Mouse (Mus musculus) spleen, embryonic (tissue): ENCODE data around the gene Try10.
"Not testable (repeated sequence)": the region's sequence is repeated elsewhere in the genome, so short reads cannot be mapped to it uniquely, and the experiment has no call there.

Source experiments
- CTCF ChIA-PET: fragments of 350-600 bp; sonication (Branson Sonifier 250); formaldehyde crosslinking; loops from one replicate; lab custom pipeline; 2022; lab: Charles Lee

Try10 gene

DNA sequence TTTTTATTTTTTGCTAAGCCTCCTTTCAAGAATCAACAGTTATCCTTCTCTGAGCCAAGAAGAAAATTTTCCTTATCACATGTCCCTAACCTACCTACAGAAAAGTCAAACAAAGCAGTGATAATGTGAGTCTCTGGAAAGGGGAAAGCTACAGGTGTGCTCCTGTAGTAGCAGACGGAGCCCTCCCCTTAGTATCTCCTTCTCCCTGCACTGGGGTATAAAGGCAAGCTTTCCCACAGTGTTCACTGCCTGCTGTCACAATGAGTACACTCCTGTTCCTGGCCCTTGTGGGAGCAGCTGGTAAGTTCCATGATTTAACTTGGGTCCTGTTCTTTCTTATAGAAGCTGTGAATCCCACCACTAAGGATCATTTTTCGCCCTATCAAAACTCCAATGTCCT lies at the start of gene Try10:
Gene Try10, plus strand, starts transcription at position 174 of the 400 bp plus-strand sequence.
- CTCF ChIA-PET, result no interaction called here

DNA sequence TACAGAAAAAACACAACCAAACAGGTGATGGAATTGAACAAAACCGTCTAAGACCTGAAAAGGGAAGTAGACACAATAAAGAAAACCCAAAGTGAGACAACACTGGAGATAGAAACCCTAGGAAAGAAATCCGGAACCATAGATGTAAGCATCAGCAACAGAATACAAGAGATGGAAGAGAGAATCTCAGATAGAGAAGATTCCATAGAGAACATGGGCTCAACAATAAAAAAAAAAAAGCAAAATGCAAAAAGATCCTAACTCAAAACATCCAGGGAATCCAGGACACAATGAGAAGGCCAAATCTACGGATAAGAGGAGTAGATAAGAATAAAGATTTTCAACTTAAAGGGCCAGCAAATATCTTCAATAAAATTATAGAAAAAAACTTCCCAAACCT lies 37.2 kb upstream of the Try10 start, which contains the start of gene Try5:
Gene Try5, minus strand, starts transcription at position 101 of the 400 bp plus-strand sequence.
- CTCF ChIA-PET, result not testable (repeated sequence)

DNA sequence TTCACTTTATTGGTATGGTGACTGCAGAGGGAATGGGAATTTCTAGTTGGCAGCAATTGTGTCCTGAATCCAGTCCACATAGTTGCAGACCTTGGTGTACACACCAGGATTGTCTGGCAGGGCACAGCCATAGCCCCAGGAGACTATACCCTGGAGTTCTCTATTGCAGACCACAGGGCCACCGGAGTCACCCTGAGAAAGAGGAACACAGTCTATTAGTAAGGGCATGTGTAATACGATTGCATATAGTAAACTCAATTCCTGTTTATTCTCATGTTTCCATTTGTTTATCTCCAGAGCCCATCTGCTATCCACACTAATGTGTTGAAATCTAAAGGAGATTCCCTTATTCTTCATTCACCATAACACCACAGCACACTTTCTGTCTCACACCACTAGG lies 19.9 kb downstream of the Try10 start:
- CTCF ChIA-PET, result not testable (repeated sequence)

DNA sequence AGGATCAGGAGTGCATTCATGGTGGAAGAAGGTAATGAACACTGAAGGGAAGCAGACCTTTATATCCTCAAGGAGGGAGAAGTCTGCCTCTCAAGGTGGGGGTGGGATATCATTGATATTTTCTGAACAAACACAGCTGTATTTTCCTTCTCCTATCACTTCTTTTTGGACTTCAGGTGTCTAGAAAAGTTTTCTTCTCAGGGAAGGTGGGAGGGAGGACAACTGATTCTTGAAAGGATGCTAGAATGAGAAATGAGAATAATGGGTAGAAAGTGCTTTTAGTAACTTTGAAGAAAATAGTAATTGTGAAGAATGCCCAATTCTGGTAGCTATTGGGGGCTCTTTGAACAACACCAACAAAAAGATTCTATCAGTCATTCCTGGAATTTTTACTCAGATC lies 23.7 kb downstream of the Try10 start, which contains the start of gene Prss3:
Gene Prss3, minus strand, starts transcription at position 101 of the 400 bp plus-strand sequence.
- CTCF ChIA-PET, result not testable (repeated sequence)

DNA sequence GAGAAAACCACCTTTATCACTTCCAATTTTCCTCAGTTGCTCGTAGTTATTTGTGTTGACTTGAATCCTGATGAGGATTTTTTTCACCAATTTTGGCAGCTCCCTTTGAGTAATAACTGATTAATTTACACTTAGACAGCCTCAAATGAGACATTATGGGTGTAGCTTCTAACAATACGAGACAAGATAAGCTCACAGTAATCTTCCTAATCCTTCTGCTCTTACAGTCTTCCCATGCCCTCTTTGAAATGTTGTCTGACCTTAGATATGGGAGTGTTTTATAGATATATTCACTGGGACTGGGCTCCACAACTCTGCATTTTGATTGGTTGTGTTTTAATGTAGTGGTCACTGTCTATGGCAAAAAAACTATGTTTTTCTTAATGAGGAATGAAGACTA lies 32.9 kb downstream of the Try10 start:
- CTCF ChIA-PET, result no interaction called here

DNA sequence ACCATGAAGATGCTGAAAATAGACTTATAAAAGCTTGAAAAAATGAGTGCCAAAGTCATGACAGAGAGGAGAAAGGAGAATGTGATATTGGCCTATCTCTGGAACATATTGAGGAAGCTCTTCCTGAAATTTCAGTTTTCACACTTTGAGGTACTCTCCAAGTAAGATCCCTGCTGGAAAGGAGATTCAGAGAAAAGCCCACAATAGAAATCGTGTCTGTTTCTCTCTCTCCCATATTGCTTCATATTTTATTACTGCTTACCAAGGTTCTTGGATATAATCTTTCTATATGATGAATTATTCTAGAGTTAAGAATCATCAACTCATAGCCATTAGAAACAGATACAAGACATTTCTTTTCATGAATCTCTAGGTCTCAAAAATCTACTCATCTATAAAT lies 37.7 kb downstream of the Try10 start:
- CTCF ChIA-PET, result not testable (repeated sequence)

DNA sequence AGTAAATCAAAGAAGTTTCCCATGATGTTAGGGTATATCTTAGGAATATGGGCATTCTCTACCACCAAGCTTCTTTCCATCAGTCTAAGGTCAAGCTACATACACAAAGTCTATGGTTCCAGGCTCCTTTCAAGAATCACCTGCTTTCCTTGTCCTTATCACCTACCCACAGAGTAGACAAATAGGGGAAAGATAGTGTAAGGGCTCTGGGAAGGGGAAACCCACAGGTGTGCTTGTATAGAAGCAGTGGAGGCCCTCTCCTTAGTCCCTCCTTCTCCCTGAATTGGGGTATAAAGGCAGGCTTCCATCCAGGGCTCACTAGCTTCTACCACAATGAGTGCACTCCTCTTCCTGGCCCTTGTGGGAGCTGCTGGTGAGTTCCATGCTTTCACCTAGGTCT lies 38.2 kb downstream of the Try10 start, which contains the start of gene Gm5771:
Gene Gm5771, plus strand, starts transcription at position 301 of the 400 bp plus-strand sequence.
- CTCF ChIA-PET, result not testable (repeated sequence)
